Mouse (Mus musculus) cerebral cortex, adult 2 months (tissue): ENCODE data around the gene Ppp1r26.

Experiments used
- WGBS: fragments of 180-500 bp; shearing (Covaris S2); methylation state at CpG from one replicate; pipeline ENCODE4 v1.1.7; 2018; 5-methylcytosine and 5-hydroxymethylcytosine counted together

Gene Ppp1r26

DNA sequence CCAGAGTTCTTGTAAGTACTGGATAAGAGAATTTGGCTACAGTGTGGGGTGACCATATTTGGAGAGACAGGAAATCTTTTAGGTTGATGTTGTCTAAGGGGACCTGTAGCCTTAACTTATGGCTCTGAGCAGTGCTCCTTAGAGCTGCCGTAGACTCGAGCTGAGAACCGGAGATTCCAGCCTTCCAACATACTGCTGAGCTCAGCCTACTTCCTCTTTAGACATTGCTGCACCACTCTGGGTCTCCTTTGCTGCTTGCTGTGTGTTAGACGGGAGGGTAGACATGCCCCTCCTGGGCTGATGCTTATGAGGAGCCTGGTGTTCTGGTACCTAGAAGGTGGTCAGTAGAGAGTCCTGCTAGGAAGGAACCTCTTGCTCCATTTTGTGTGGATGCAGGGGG is 51.8 kb downstream of the Ppp1r26 start:
- 85% methylated on average over 4 of the region's 4 CpGs for WGBS

DNA sequence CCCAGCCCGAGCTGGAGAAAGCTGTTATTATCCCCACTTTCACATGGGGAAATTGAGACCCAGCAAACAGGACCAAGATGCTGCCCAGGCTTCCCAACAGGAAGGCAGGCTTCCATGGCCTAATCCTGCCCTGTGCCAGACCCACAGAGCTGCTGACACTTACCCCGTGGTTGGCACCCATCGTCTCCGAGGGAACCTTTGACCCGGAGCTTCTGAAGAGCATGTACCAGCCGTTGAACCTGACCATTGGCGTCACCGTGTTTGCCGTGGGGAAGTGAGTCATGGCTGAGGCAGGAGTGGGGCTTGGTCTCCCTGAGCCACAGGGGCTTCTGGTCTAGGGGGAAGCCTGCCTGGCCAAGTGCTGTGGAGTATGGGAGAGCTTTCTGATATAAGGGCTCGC is 56.4 kb downstream of the Ppp1r26 start:
- WGBS: 84% methylated on average over 10 of the region's 10 CpGs

GRCm38 (mm10) chr2:28504676-28505075 is 58.1 kb downstream of the Ppp1r26 start:
- 92% methylated on average over 13 of the region's 13 CpGs for WGBS
